27 mouse cellular contexts compared by ENCODE assay signal in the genomic region with DNA sequence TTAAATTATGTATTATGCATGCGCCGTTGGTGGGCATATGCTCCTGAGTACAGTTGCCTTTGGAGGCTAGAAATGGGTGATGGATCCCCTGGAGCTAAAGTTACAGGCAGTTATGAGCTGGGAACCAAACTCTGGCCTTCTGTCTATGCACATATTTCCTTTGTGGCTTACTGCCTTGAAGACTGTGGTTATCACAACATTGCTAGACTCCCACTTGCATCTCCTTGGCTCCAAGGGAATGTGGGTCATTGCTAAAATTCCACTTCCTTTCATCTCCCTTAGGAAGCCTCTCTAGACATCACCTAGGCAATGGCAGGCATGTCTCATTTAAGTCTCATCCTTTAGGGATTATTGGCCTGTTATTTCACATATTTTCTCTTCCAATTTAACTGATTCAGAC.
"Had no signal": no experiment of that assay in that cellular context is flagged by ENCODE, and none has a peak within 500 bp of the region (broad histone marks: within the 10 kb centered on the region; RNA-seq: fewer than 3 reads in every experiment).

No protein-coding gene starts in this region.

- DNase-seq: gastrocnemius, adult 2 months; gastrocnemius, postnatal 10 days; gastrocnemius, postnatal 25 days; heart, adult 18-20 months; heart, postnatal 10 days; heart, postnatal 4 days; kidney, adult 18-20 months; kidney, adult 8-10 months; kidney, postnatal 10 days; kidney, postnatal 25 days; kidney, postnatal 4 days; liver; liver, embryonic 13.5 days had no signal

- H3K27ac ChIP-seq: gastrocnemius, adult 2 months; heart, embryonic 10.5 days; hindbrain, embryonic 10.5 days; hindbrain, embryonic 12.5 days; hindbrain, embryonic 14.5 days; intestine, embryonic 15.5 days; layer of hippocampus, adult 2 months; left cerebral cortex, adult 2 months; limb, embryonic 10.5 days; limb, embryonic 12.5 days; liver, embryonic 13.5 days had no signal

- ATAC-seq: hindbrain, embryonic 16.5 days; inflammation-experienced regulatory T-cells, adult 6 months; intestine, embryonic 15.5 days; intestine, postnatal 0 days had no signal

- H3K4me3 ChIP-seq: gastrocnemius, adult 2 months; heart, embryonic 10.5 days; heart, embryonic 12.5 days; hindbrain, embryonic 10.5 days; hindbrain, embryonic 12.5 days; intestine, embryonic 15.5 days; layer of hippocampus, adult 2 months; left cerebral cortex, adult 2 months; limb, embryonic 10.5 days; limb, embryonic 12.5 days; liver, embryonic 13.5 days had no signal

- H3K4me1 ChIP-seq: heart, embryonic 10.5 days; heart, embryonic 12.5 days; hindbrain, embryonic 10.5 days; hindbrain, embryonic 12.5 days; intestine, embryonic 15.5 days; liver, embryonic 13.5 days had no signal

- H3K9me3 ChIP-seq: heart, embryonic 10.5 days; heart, embryonic 12.5 days; hindbrain, embryonic 10.5 days; hindbrain, embryonic 12.5 days; intestine, embryonic 15.5 days; limb, embryonic 10.5 days; limb, embryonic 12.5 days; liver, embryonic 13.5 days had no signal

- H3K27me3 ChIP-seq: heart, embryonic 12.5 days; hindbrain, embryonic 12.5 days; intestine, embryonic 15.5 days; limb, embryonic 12.5 days; liver, embryonic 13.5 days had no signal

- H3K36me3 ChIP-seq: heart, embryonic 10.5 days; heart, embryonic 12.5 days; hindbrain, embryonic 10.5 days; hindbrain, embryonic 12.5 days; intestine, embryonic 15.5 days; limb, embryonic 10.5 days; limb, embryonic 12.5 days; liver, embryonic 13.5 days had no signal

- H3K9ac ChIP-seq: heart, embryonic 12.5 days; hindbrain, embryonic 12.5 days; hindbrain, embryonic 14.5 days; intestine, embryonic 15.5 days; limb, embryonic 12.5 days; liver, embryonic 13.5 days had no signal

- H3K4me2 ChIP-seq: heart, embryonic 12.5 days; hindbrain, embryonic 12.5 days; hindbrain, embryonic 14.5 days; intestine, embryonic 15.5 days; limb, embryonic 12.5 days; liver, embryonic 11.5 days; liver, embryonic 13.5 days had no signal
